Mouse (Mus musculus): ENCODE data around the gene Tesmin. TPM values are rescaled to one million over a fixed set of nuclear protein-coding genes. Genes with fewer than 3 reads are reported as not detected.
A peak's percentile ranks its signal among the peaks of the same experiment; 100 is the strongest.

Tesmin gene
- polyA plus RNA-seq, 1 experiment from 2014 or later, result 0.24 TPM

DNA sequence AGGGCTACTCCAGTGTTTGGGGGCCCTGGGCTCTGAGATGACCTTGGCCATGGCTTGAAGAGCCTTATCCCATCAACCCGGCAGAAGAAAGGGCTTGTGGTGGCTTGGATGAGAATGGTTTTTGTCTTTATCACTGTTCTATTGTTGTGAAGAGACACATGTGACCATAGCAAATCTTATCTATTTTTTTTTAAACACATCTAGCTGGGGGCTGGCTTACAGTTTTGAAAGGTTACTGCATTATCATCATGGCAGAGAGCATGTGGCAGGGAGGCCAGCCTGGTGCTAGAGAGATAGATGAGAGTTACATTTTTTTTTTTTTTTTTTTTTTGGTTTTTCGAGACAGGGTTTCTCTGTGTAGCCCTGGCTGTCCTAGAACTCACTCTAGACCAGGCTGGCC lies 43.3 kb downstream of the Tesmin start:
- 85% methylated on average over 1 of the region's 2 CpGs for WGBS
- Histone ChIP-seq H3K36me3 (ENCODE audit: control insufficient read depth, insufficient read depth) (no peaks in the 10 kb centered on the region), H3K9ac (replicated peaks; ENCODE audit: low read depth, low read length) (no peak overlapping the region), H3K27me3 (replicated peaks; ENCODE audit: control insufficient read depth, insufficient read depth, low read length) (no peaks in the 10 kb centered on the region), H3K27ac (ENCODE audit: low read length) (no peak overlapping the region), H3K4me3 (replicated peaks; ENCODE audit: low read length) (no peak overlapping the region), H3K4me1 (replicated peaks; ENCODE audit: control insufficient read depth, insufficient read depth, low read length) (peaks cover 8% of the 10 kb centered on the region; the same call in 1 of the 2 replicates), H3K4me2 (ENCODE audit: low read length) (no peak overlapping the region), H3K9me3 (ENCODE audit: control insufficient read depth, low read length) (no peaks in the 10 kb centered on the region)
- no peak for ATAC-seq

DNA sequence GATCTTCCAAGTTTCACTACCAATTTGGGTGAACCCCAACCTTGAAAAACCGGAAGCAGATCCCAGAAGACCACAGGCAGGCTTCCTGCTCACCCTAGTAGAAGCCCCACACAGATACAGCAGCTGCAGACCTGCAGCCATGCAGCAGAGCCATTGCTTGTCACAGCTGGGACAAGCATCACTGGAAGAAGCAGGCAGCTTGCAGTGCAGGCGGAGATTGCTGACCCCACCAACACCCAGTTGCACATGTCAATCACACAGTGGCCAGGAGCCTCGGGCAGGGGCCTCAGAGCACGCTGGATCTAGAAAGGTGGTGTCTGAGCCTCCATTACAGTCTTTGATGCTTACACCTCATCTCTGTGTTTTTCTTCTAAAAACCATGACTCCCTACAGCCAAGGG lies 45.5 kb downstream of the Tesmin start:
- no peaks in the 10 kb centered on the region for H3K9me3 ChIP-seq (ENCODE audit: control insufficient read depth, low read length)
- H3K27me3 ChIP-seq (replicated peaks; ENCODE audit: control insufficient read depth, insufficient read depth, low read length), result no peaks in the 10 kb centered on the region
- ATAC-seq, result no peak
- H3K4me1 ChIP-seq (replicated peaks; ENCODE audit: control insufficient read depth, insufficient read depth, low read length), result peaks cover 4% of the 10 kb centered on the region; the same call in 1 of the 2 replicates
- H3K9ac ChIP-seq (replicated peaks; ENCODE audit: low read depth, low read length), result no peak overlapping the region
- no peaks in the 10 kb centered on the region for H3K36me3 ChIP-seq (ENCODE audit: control insufficient read depth, insufficient read depth)
- no peak overlapping the region for H3K27ac ChIP-seq (ENCODE audit: low read length)
- H3K4me3 ChIP-seq (replicated peaks; ENCODE audit: low read length), result no peak overlapping the region
- H3K4me2 ChIP-seq (ENCODE audit: low read length), result no peak overlapping the region
- WGBS, result 30% methylated on average over 4 of the region's 4 CpGs

GRCm38 (mm10) chr19:3434641-3435040 lies 46.0 kb downstream of the Tesmin start:
- ATAC-seq, result no peak

DNA sequence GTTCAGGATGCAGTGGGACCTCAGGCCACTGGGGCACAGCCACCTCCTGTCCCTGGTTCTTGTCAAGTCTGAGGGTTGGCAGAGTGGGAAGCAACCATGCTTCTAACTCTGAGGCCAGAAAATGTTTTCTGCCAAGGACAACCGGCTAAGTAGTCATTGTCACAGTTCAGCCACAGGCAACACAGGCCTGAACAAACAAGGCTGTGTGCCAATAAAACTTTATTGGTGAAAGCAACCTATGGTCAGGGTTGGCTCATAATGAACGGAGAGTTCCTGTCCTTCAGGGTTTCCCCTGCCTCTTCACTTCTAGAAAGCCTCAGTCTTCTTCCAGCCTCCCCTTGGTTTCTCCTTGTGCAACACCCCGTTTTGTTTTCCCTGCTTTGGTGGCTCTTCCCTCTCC lies 47.2 kb downstream of the Tesmin start:
- Histone ChIP-seq H3K4me2 (ENCODE audit: low read length) (no peak overlapping the region), H3K27ac (ENCODE audit: low read length) (no peak overlapping the region), H3K9ac (replicated peaks; ENCODE audit: low read depth, low read length) (no peak overlapping the region), H3K36me3 (ENCODE audit: control insufficient read depth, insufficient read depth) (no peaks in the 10 kb centered on the region), H3K4me1 (replicated peaks; ENCODE audit: control insufficient read depth, insufficient read depth, low read length) (peaks cover 3% of the 10 kb centered on the region), H3K9me3 (ENCODE audit: control insufficient read depth, low read length) (no peaks in the 10 kb centered on the region), H3K4me3 (replicated peaks; ENCODE audit: low read length) (no peak overlapping the region), H3K27me3 (replicated peaks; ENCODE audit: control insufficient read depth, insufficient read depth, low read length) (no peaks in the 10 kb centered on the region)
- WGBS, result 84% methylated on average over 3 of the region's 3 CpGs
- no peak for ATAC-seq

More at GRCm38 (mm10) chr19:3434641-3435040, 46.0 kb downstream of the Tesmin start:
- Histone ChIP-seq H3K4me3 (replicated peaks; ENCODE audit: low read length) (no peak overlapping the region), H3K36me3 (ENCODE audit: control insufficient read depth, insufficient read depth) (no peaks in the 10 kb centered on the region), H3K27me3 (replicated peaks; ENCODE audit: control insufficient read depth, insufficient read depth, low read length) (no peaks in the 10 kb centered on the region), H3K27ac (ENCODE audit: low read length) (no peak overlapping the region), H3K4me2 (ENCODE audit: low read length) (no peak overlapping the region), H3K4me1 (replicated peaks; ENCODE audit: control insufficient read depth, insufficient read depth, low read length) (no peaks in the 10 kb centered on the region), H3K9ac (replicated peaks; ENCODE audit: low read depth, low read length) (no peak overlapping the region), H3K9me3 (ENCODE audit: control insufficient read depth, low read length) (no peaks in the 10 kb centered on the region)
- WGBS, result 31% methylated on average over 4 of the region's 4 CpGs

DNA sequence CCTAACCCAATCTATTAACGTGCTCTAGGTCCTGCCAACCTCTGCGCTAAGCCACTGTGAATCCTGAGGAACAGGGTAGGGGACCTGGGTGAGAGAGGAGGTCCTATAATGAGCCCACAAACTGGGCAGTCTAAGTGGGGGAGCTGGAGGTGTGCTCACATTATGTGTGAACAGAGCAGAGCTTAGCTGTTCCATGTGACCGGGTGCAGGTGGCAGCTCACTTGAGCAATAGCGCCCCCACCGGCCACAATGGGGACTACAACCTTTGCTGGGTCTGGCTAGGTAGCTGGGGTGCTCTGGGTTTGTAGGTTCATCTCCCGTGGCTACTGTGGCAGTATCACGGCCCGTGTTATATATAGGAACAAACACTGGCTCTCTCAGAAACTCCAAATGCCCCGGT lies 48.2 kb downstream of the Tesmin start:
- Histone ChIP-seq H3K27me3 (replicated peaks; ENCODE audit: control insufficient read depth, insufficient read depth, low read length) (no peaks in the 10 kb centered on the region), H3K36me3 (ENCODE audit: control insufficient read depth, insufficient read depth) (no peaks in the 10 kb centered on the region), H3K4me1 (replicated peaks; ENCODE audit: control insufficient read depth, insufficient read depth, low read length) (peaks cover 7% of the 10 kb centered on the region), H3K4me3 (replicated peaks; ENCODE audit: low read length) (no peak overlapping the region), H3K27ac (ENCODE audit: low read length) (no peak overlapping the region), H3K9ac (replicated peaks; ENCODE audit: low read depth, low read length) (no peak overlapping the region), H3K4me2 (ENCODE audit: low read length) (no peak overlapping the region), H3K9me3 (ENCODE audit: control insufficient read depth, low read length) (no peaks in the 10 kb centered on the region)
- 56% methylated on average over 9 of the region's 9 CpGs for WGBS
- ATAC-seq, result no peak

DNA sequence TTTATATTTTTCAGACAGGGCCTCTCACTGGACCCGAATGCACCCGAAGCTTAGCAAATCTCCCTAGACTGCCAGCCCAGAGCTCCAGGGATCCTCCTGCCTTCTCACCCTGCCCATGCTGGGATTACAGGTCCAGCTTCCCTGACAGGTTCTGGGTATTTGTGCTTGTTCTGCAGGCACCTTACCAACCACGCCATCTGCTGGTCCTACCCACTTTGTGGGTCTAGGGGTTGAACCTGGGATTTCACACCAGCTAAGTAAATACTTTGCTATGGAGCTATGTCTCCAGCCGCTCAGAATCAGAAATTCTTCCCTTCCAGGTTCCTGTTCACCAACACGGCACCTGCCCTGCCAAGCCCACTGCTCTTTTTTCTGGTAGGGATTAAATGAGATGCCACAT lies 49.3 kb downstream of the Tesmin start:
- no peaks in the 10 kb centered on the region for H3K36me3 ChIP-seq (ENCODE audit: control insufficient read depth, insufficient read depth)
- H3K4me2 ChIP-seq (ENCODE audit: low read length), result no peak overlapping the region
- no peak overlapping the region for H3K4me3 ChIP-seq (replicated peaks; ENCODE audit: low read length)
- no peaks in the 10 kb centered on the region for H3K9me3 ChIP-seq (ENCODE audit: control insufficient read depth, low read length)
- no peak for ATAC-seq
- no peak overlapping the region for H3K27ac ChIP-seq (ENCODE audit: low read length)
- no peaks in the 10 kb centered on the region for H3K27me3 ChIP-seq (replicated peaks; ENCODE audit: control insufficient read depth, insufficient read depth, low read length)
- 68% methylated on average over 5 of the region's 5 CpGs for WGBS
- H3K4me1 ChIP-seq (replicated peaks; ENCODE audit: control insufficient read depth, insufficient read depth, low read length), result peaks cover 7% of the 10 kb centered on the region
- H3K9ac ChIP-seq (replicated peaks; ENCODE audit: low read depth, low read length), result no peak overlapping the region

DNA sequence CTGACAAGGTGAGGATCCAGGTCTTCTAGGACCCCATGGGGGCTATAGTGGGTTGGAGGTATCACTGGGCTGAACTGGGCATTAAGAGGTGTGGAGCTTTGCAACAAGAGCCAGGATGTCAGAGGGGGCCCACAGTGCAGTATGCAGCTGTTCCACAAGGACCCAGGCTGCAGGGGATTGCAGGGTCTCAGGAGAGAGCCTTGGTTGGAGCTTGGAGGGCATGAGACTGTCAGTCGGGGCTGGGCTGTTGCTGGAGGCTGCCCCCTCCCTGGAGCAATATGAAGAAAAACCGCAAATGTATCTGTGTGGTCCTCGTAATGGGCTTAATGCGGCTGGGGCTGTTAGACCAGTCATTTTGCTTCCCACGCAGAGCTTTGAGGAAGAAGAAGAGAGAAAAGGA lies 52.0 kb downstream of the Tesmin start:
- H3K4me3 ChIP-seq (replicated peaks; ENCODE audit: low read length), result no peak overlapping the region
- 12% methylated on average over 5 of the region's 5 CpGs for WGBS
- H3K9ac ChIP-seq (replicated peaks; ENCODE audit: low read depth, low read length), result no peak overlapping the region; the same call in 1 of the 2 replicates

DNA sequence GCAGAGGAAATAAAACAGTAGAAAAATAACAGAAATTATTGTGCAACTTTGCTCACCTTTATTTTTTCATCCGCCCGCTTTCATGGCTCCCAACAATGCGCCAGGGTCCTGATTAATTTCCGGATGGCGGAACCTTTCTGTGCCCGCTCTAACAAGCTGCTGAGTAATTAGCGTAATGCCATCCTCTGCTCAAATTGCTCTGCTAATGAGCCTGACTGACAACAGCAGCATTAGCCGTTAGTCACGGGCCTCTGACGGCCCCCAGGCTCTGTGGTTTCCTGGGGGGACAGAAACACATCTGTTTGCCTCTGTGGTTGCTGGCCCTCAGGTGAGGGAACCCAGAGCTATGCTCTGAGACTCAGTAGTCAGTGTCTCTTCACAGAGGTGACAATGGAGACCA lies 52.4 kb downstream of the Tesmin start:
- Histone ChIP-seq H3K9ac (replicated peaks; ENCODE audit: low read depth, low read length) (no peak overlapping the region; the same call in 1 of the 2 replicates), H3K9me3 (ENCODE audit: control insufficient read depth, low read length) (no peaks in the 10 kb centered on the region), H3K4me1 (replicated peaks; ENCODE audit: control insufficient read depth, insufficient read depth, low read length) (peaks cover 7% of the 10 kb centered on the region), H3K4me3 (replicated peaks; ENCODE audit: low read length) (no peak overlapping the region), H3K27ac (ENCODE audit: low read length) (no peak overlapping the region), H3K36me3 (ENCODE audit: control insufficient read depth, insufficient read depth) (no peaks in the 10 kb centered on the region), H3K27me3 (replicated peaks; ENCODE audit: control insufficient read depth, insufficient read depth, low read length) (no peaks in the 10 kb centered on the region), H3K4me2 (ENCODE audit: low read length) (peak overlapping the region; percentile 20; the same call in 1 of the 2 replicates)
- 8% methylated on average over 10 of the region's 10 CpGs for WGBS
- ATAC-seq, result peak; percentile 72; the same call in 1 of the 2 replicates

More for the DNA sequence above, 52.0 kb downstream of the Tesmin start:
- Histone ChIP-seq H3K9me3 (ENCODE audit: control insufficient read depth, low read length) (no peaks in the 10 kb centered on the region), H3K4me2 (ENCODE audit: low read length) (peak overlapping the region; percentile 20; the same call in 1 of the 2 replicates), H3K36me3 (ENCODE audit: control insufficient read depth, insufficient read depth) (no peaks in the 10 kb centered on the region), H3K27ac (ENCODE audit: low read length) (no peak overlapping the region), H3K27me3 (replicated peaks; ENCODE audit: control insufficient read depth, insufficient read depth, low read length) (no peaks in the 10 kb centered on the region), H3K4me1 (replicated peaks; ENCODE audit: control insufficient read depth, insufficient read depth, low read length) (peaks cover 7% of the 10 kb centered on the region)
- peak; percentile 59 for ATAC-seq

DNA sequence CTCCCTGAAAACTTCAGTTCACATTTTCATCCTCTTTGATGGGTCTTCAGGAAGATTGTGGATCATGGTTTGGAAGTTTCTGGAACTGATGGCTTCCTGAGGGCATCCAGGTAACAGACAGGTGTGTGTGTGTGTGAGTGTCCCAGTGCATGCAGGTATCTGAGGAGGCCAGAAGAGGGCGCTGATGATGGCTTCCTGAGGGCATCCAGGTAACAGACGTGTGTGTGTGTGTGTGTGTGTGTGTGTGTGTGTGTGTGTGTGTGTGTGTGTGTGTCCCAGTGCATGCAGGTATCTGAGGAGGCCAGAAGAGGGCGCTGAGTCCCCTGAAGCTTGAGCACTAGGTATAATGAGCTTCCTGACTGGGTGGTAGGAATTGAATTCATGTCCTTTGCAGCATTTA lies 58.7 kb downstream of the Tesmin start:
- 76% methylated on average over 3 of the region's 3 CpGs for WGBS
- Histone ChIP-seq H3K4me3 (replicated peaks; ENCODE audit: low read length) (no peak overlapping the region), H3K9me3 (ENCODE audit: control insufficient read depth, low read length) (no peaks in the 10 kb centered on the region), H3K27ac (ENCODE audit: low read length) (no peak overlapping the region), H3K4me1 (replicated peaks; ENCODE audit: control insufficient read depth, insufficient read depth, low read length) (peaks cover 3% of the 10 kb centered on the region; the same call in 1 of the 2 replicates), H3K36me3 (ENCODE audit: control insufficient read depth, insufficient read depth) (no peaks in the 10 kb centered on the region), H3K9ac (replicated peaks; ENCODE audit: low read depth, low read length) (no peak overlapping the region), H3K4me2 (ENCODE audit: low read length) (no peak overlapping the region), H3K27me3 (replicated peaks; ENCODE audit: control insufficient read depth, insufficient read depth, low read length) (no peaks in the 10 kb centered on the region)
- ATAC-seq, result no peak

- no peak for ATAC-seq
- WGBS, result 76% methylated on average over 3 of the region's 3 CpGs
- no peak overlapping the region for H3K27ac ChIP-seq (ENCODE audit: low read length)
- no peak overlapping the region for H3K4me3 ChIP-seq (replicated peaks; ENCODE audit: low read length)
- H3K9ac ChIP-seq (replicated peaks; ENCODE audit: low read depth, low read length), result no peak overlapping the region
- H3K9me3 ChIP-seq (ENCODE audit: control insufficient read depth, low read length), result no peaks in the 10 kb centered on the region
- no peak overlapping the region for H3K4me2 ChIP-seq (ENCODE audit: low read length)
- H3K4me1 ChIP-seq (replicated peaks; ENCODE audit: control insufficient read depth, insufficient read depth, low read length), result peaks cover 3% of the 10 kb centered on the region; the same call in 1 of the 2 replicates
- H3K36me3 ChIP-seq (ENCODE audit: control insufficient read depth, insufficient read depth), result no peaks in the 10 kb centered on the region; the same call in 1 of the 2 replicates
- H3K27me3 ChIP-seq (replicated peaks; ENCODE audit: control insufficient read depth, insufficient read depth, low read length), result no peaks in the 10 kb centered on the region
Observed at GRCm38 (mm10) chr19:3449248-3449647, 60.6 kb downstream of the Tesmin start.
